Mouse (Mus musculus) CH12.LX (cell line): ENCODE results near the gene Casc4.

Experiments
- EP300 ChIP-seq: IDR thresholded peaks from 2 replicates; pipeline ENCODE4 v1.6.1; 2011; ENCODE audit warnings: low read length, improper control_type of control experiment
- RCOR1 ChIP-seq: conservative IDR thresholded peaks from 2 replicates; pipeline ENCODE4 v1.6.1; 2012; ENCODE audit warnings: low read depth, mild to moderate bottlenecking, inconsistent platforms, low read length, improper control_type of control experiment

GRCm38 (mm10) chr2:121852045-121852444 is 14.7 kb upstream of the Casc4 start:
- TF ChIP-seq RCOR1 (no peak), EP300 (no peak)
